Mouse (Mus musculus) midbrain, embryonic 12.5 days (tissue): ENCODE measurements around the gene Kcnd3. TPM values are rescaled to one million over a fixed set of nuclear protein-coding genes. Genes with fewer than 3 reads are reported as not detected.
"Not testable (repeated sequence)": the region's sequence is repeated elsewhere in the genome, so short reads cannot be mapped to it uniquely, and the experiment has no call there.

Source experiments
- ATAC-seq: fragments of 200-750 bp; cut with Nextera tagmentation; 2 replicates; pipeline ENCODE4 v1.8.0; 2017; ENCODE audit warnings: low read depth, moderate TSS enrichment, moderate library complexity; ENCODE audit not compliant: low FRiP score
- H3K27ac ChIP-seq: fragments of 300-500 bp; sonication (generic); replicated peaks from 2 replicates; pipeline ENCODE4 v1.5.1; 2016; ENCODE audit warnings: mild to moderate bottlenecking
- H3K27me3 ChIP-seq: fragments of 300-500 bp; sonication (generic); 2 replicates; pipeline ENCODE4 v1.6.1; 2016; ENCODE audit warnings: mild to moderate bottlenecking
- H3K36me3 ChIP-seq: fragments of 300-500 bp; sonication (generic); 2 replicates; pipeline ENCODE4 v1.6.1; 2016
- H3K4me1 ChIP-seq: fragments of 300-500 bp; sonication (generic); 2 replicates; pipeline ENCODE4 v1.6.1; 2016
- H3K4me2 ChIP-seq: fragments of 300-500 bp; sonication (generic); replicated peaks from 2 replicates; pipeline ENCODE4 v1.6.1; 2016; ENCODE audit warnings: mild to moderate bottlenecking, moderate library complexity
- H3K4me3 ChIP-seq: fragments of 300-500 bp; sonication (generic); 2 replicates; pipeline ENCODE4 v1.5.1; 2016; ENCODE audit warnings: mild to moderate bottlenecking
- H3K9ac ChIP-seq: fragments of 300-500 bp; sonication (generic); replicated peaks from 2 replicates; pipeline ENCODE4 v1.6.1; 2016; ENCODE audit warnings: mild to moderate bottlenecking, moderate library complexity
- H3K9me3 ChIP-seq: fragments of 300-500 bp; sonication (generic); 2 replicates; pipeline ENCODE4 v1.6.1; 2016; ENCODE audit warnings: mild to moderate bottlenecking
- WGBS: fragments of 180-500 bp; shearing (Covaris S2); methylation state at CpG from one replicate; pipeline ENCODE4 v1.1.7; 2016; 5-methylcytosine and 5-hydroxymethylcytosine counted together
- polyA plus RNA-seq: library from polyadenylated mRNA; unstranded; fragments of >200 nt; fragmentation: Nextera tagmentation; extraction: Ambion mirVana; gene quantifications from 2 replicates; pipeline ENCODE4 v1.2.1, GENCODE M21; 2016

Kcnd3 gene
- polyA plus RNA-seq, 1 experiment from 2014 or later, result 5.1 TPM

- Histone ChIP-seq H3K27me3 (peaks cover 30% of the 10 kb centered on the region), H3K4me3 (peak overlapping the region; percentile 6; the same call in 1 of the 2 replicates), H3K9me3 (no peaks in the 10 kb centered on the region), H3K4me1 (peaks cover 26% of the 10 kb centered on the region), H3K36me3 (no peaks in the 10 kb centered on the region), H3K27ac (peak overlapping the region; percentile 84), H3K9ac (peak overlapping the region; percentile 5; the same call in 1 of the 2 replicates), H3K4me2 (peak overlapping the region; percentile 40)
- 18% methylated on average over 20 of the region's 20 CpGs for WGBS
- ATAC-seq, result peak; percentile 91
Observed at GRCm38 (mm10) chr3:105695476-105696386, 243.6 kb downstream of the Kcnd3 start.

- Histone ChIP-seq H3K36me3 (no peaks in the 10 kb centered on the region), H3K4me3 (peak overlapping the region; percentile 6; the same call in 1 of the 2 replicates), H3K4me2 (peak overlapping the region; percentile 40), H3K9me3 (no peaks in the 10 kb centered on the region), H3K27me3 (peaks cover 38% of the 10 kb centered on the region), H3K9ac (peak overlapping the region; percentile 5; the same call in 1 of the 2 replicates), H3K27ac (peak overlapping the region; percentile 84), H3K4me1 (peaks cover 26% of the 10 kb centered on the region)
- ATAC-seq, result no peak
- 61% methylated on average over 17 of the region's 17 CpGs for WGBS
Observed at GRCm38 (mm10) chr3:105696387-105697147, 244.4 kb downstream of the Kcnd3 start.

- no peaks in the 10 kb centered on the region for H3K36me3 ChIP-seq
- H3K27ac ChIP-seq, result peak overlapping the region; percentile 84; the same call in 1 of the 2 replicates
- H3K4me2 ChIP-seq, result no peak overlapping the region
- WGBS, result 71% methylated on average over 5 of the region's 5 CpGs
- H3K4me3 ChIP-seq, result no peak overlapping the region
- peaks cover 43% of the 10 kb centered on the region for H3K27me3 ChIP-seq
- no peaks in the 10 kb centered on the region for H3K9me3 ChIP-seq
- peaks cover 26% of the 10 kb centered on the region for H3K4me1 ChIP-seq
- ATAC-seq, result no peak
- no peak overlapping the region for H3K9ac ChIP-seq
Observed at GRCm38 (mm10) chr3:105697148-105697441, 245.0 kb downstream of the Kcnd3 start.

- Histone ChIP-seq H3K36me3 (no peaks in the 10 kb centered on the region), H3K4me1 (peaks cover 26% of the 10 kb centered on the region), H3K9me3 (no peaks in the 10 kb centered on the region), H3K9ac (no peak overlapping the region), H3K4me2 (no peak overlapping the region), H3K27ac (no peak overlapping the region), H3K4me3 (no peak overlapping the region), H3K27me3 (peaks cover 48% of the 10 kb centered on the region)
- 64% methylated on average over 1 of the region's 1 CpGs for WGBS
- no peak for ATAC-seq
Observed at GRCm38 (mm10) chr3:105698311-105698710, 246.2 kb downstream of the Kcnd3 start.

GRCm38 (mm10) chr3:105699241-105699933 is 247.3 kb downstream of the Kcnd3 start:
- Histone ChIP-seq H3K4me1 (peaks cover 32% of the 10 kb centered on the region), H3K27ac (no peak overlapping the region), H3K27me3 (peaks cover 45% of the 10 kb centered on the region), H3K4me3 (no peak overlapping the region), H3K9ac (no peak overlapping the region), H3K9me3 (no peaks in the 10 kb centered on the region), H3K4me2 (no peak overlapping the region), H3K36me3 (no peaks in the 10 kb centered on the region)
- WGBS, result 61% methylated on average over 3 of the region's 3 CpGs
- ATAC-seq, result no peak

- not testable (repeated sequence) for H3K4me3 ChIP-seq, ATAC-seq, H3K36me3 ChIP-seq, H3K27ac ChIP-seq, H3K9me3 ChIP-seq, H3K9ac ChIP-seq, H3K4me2 ChIP-seq
- WGBS, result 75% methylated on average over 1 of the region's 1 CpGs
- H3K27me3 ChIP-seq, result peaks cover 53% of the 10 kb centered on the region
- peaks cover 27% of the 10 kb centered on the region for H3K4me1 ChIP-seq
Observed at GRCm38 (mm10) chr3:105700786-105701185, 248.7 kb downstream of the Kcnd3 start.

- H3K4me1 ChIP-seq, result peaks cover 23% of the 10 kb centered on the region
- H3K9ac ChIP-seq, result no peak overlapping the region
- H3K27me3 ChIP-seq, result peaks cover 59% of the 10 kb centered on the region
- no peak for ATAC-seq
- no peaks in the 10 kb centered on the region for H3K9me3 ChIP-seq
- no peak overlapping the region for H3K4me2 ChIP-seq
- no peaks in the 10 kb centered on the region for H3K36me3 ChIP-seq
- no peak overlapping the region for H3K27ac ChIP-seq
- no peak overlapping the region for H3K4me3 ChIP-seq
- WGBS, result 70% methylated on average over 5 of the region's 5 CpGs
Observed at GRCm38 (mm10) chr3:105701399-105701798, 249.3 kb downstream of the Kcnd3 start.

- Histone ChIP-seq H3K9ac (no peak overlapping the region), H3K36me3 (no peaks in the 10 kb centered on the region), H3K4me3 (no peak overlapping the region), H3K27ac (no peak overlapping the region), H3K4me1 (peaks cover 22% of the 10 kb centered on the region), H3K9me3 (no peaks in the 10 kb centered on the region), H3K27me3 (peaks cover 56% of the 10 kb centered on the region), H3K4me2 (no peak overlapping the region; the same call in 1 of the 2 replicates)
- WGBS, result 51% methylated on average over 6 of the region's 6 CpGs
- no peak for ATAC-seq
Observed at GRCm38 (mm10) chr3:105703571-105703970, 251.4 kb downstream of the Kcnd3 start.

- Histone ChIP-seq H3K36me3 (no peaks in the 10 kb centered on the region), H3K9me3 (no peaks in the 10 kb centered on the region), H3K4me1 (peaks cover 22% of the 10 kb centered on the region), H3K27me3 (peaks cover 56% of the 10 kb centered on the region), H3K9ac (peak within 1 kb of the TSS; percentile 63), H3K4me2 (peak within 1 kb of the TSS; percentile 86), H3K27ac (no peak within 1 kb of the TSS), H3K4me3 (peak within 1 kb of the TSS; percentile 48)
- ATAC-seq, result peak; percentile 97
- WGBS, result 2% methylated on average over 38 of the region's 43 CpGs
Observed at GRCm38 (mm10) chr3:105704031-105705008, 252.2 kb downstream of the Kcnd3 start, which contains the start of gene Inka2. Gene Inka2 (plus strand): TSS chr3:105704599.

GRCm38 (mm10) chr3:105705061-105705549 is 253.0 kb downstream of the Kcnd3 start:
- Histone ChIP-seq H3K27ac (no peak overlapping the region), H3K36me3 (no peaks in the 10 kb centered on the region), H3K9ac (peak overlapping the region; percentile 63), H3K27me3 (peaks cover 56% of the 10 kb centered on the region), H3K4me1 (peaks cover 22% of the 10 kb centered on the region), H3K9me3 (no peaks in the 10 kb centered on the region), H3K4me2 (peak overlapping the region; percentile 86), H3K4me3 (peak overlapping the region; percentile 48)
- ATAC-seq, result peak; percentile 62
- under 1% methylated on average over 28 of the region's 28 CpGs for WGBS
